Mouse (Mus musculus) stomach, embryonic 14.5 days (tissue): Measurements from ENCODE around the gene Arhgap32. TPM values are rescaled to one million over a fixed set of nuclear protein-coding genes. Genes with fewer than 3 reads are reported as not detected.

ENCODE experiments used
- ATAC-seq: fragments of 200-750 bp; cut with Nextera tagmentation; 2 replicates; pipeline ENCODE4 v1.8.0; 2017; ENCODE audit warnings: low read depth, moderate TSS enrichment; ENCODE audit not compliant: insufficient number of reproducible peaks, insufficient read depth, low FRiP score
- H3K27ac ChIP-seq: fragments of 300-500 bp; sonication (generic); 2 replicates; pipeline ENCODE4 v1.5.1; 2014; ENCODE audit warnings: mild to moderate bottlenecking, low read length, moderate library complexity, mixed read lengths
- H3K27me3 ChIP-seq: fragments of 300-500 bp; sonication (generic); 2 replicates; pipeline ENCODE4 v1.6.1; 2014; ENCODE audit warnings: low read length, control low read depth, mixed read lengths; ENCODE audit not compliant: control insufficient read depth, insufficient read depth
- H3K36me3 ChIP-seq: fragments of 300-500 bp; sonication (generic); 2 replicates; pipeline ENCODE4 v1.6.1; 2014; ENCODE audit warnings: mild to moderate bottlenecking, control low read depth, low read length, moderate library complexity, mixed read lengths; ENCODE audit not compliant: control insufficient read depth, insufficient read depth
- H3K4me1 ChIP-seq: fragments of 300-500 bp; sonication (generic); 2 replicates; pipeline ENCODE4 v1.6.1; 2014; ENCODE audit warnings: low read length, control low read depth, mixed read lengths; ENCODE audit not compliant: control insufficient read depth, insufficient read depth
- H3K4me2 ChIP-seq: fragments of 300-500 bp; sonication (generic); replicated peaks from 2 replicates; pipeline ENCODE4 v1.6.1; 2014; ENCODE audit warnings: low read depth, low read length, control low read depth
- H3K4me3 ChIP-seq: fragments of 300-500 bp; sonication (generic); 2 replicates; pipeline ENCODE4 v1.5.1; 2014; ENCODE audit warnings: low read depth, low read length, control low read depth
- H3K9ac ChIP-seq: fragments of 300-500 bp; sonication (generic); replicated peaks from 2 replicates; pipeline ENCODE4 v1.6.1; 2014; ENCODE audit warnings: low read depth, mild to moderate bottlenecking, control low read depth, low read length, moderate library complexity, mixed read lengths
- H3K9me3 ChIP-seq: fragments of 300-500 bp; sonication (generic); 2 replicates; pipeline ENCODE4 v1.6.1; 2016; ENCODE audit warnings: low read depth, low read length, control low read depth; ENCODE audit not compliant: control insufficient read depth
- WGBS: fragments of 180-500 bp; shearing (Covaris S2); extraction: QIAGEN DNeasy Blood & Tissue Kit; methylation state at CpG from one replicate; pipeline ENCODE4 v1.1.7; 2014; 5-methylcytosine and 5-hydroxymethylcytosine counted together
- microRNA-seq: library from miRNA; unstranded; fragments of <30 nt; microRNA quantifications from one replicate; pipeline ENCODE4, GENCODE M21; 2016
- polyA plus RNA-seq: library from polyadenylated mRNA; unstranded; fragments of >200 nt; fragmentation: Nextera tagmentation; extraction: Ambion mirVana; gene quantifications from 2 replicates; pipeline ENCODE4 v1.2.1, GENCODE M21; 2014

Gene Arhgap32
- polyA plus RNA-seq, 1 experiment from 2014 or later: 15.5 TPM

DNA sequence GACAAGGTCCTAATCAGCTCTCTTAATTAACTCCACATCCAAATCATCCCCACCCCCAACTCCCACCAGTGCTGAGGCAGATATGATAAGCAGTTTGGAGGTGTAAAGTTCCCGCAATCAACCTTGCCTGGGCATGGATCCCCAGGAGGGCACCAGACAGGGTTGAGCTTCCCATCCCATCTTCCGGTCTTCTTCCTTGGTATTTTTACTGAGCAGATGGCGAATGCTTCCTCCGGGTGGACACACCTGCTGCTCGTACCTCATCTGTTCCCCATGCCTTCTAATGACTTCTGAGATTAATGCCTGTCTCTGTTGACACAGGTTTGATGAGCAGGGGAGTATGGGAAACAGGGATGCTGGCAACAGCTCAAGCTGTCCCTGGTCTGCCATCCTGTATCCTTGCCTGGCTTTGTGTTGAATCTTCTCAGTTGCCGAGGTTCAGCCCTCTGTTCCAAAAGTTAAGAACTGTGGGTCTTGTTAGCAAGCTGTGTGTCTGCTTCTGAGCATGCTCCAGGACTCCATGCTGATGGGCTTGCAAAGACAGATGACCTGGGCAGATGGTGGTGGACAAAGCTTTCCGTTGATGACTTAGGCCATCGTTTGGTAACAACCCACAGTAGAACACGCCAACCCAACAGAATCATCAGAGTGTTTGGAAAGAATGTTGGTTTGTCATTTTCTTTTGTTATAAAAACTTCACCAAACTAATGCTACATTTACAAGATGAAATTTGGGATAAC is 179.3 kb downstream of the Arhgap32 start:
- no peak overlapping the region for H3K4me3 ChIP-seq
- 87% methylated on average over 9 of the region's 9 CpGs for WGBS
- no peaks in the 10 kb centered on the region for H3K4me1 ChIP-seq
- ATAC-seq: no peak
- no peak overlapping the region for H3K27ac ChIP-seq
- H3K4me2 ChIP-seq: no peak overlapping the region
- no peaks in the 10 kb centered on the region for H3K27me3 ChIP-seq
- no peaks in the 10 kb centered on the region for H3K36me3 ChIP-seq
- H3K9me3 ChIP-seq: no peaks in the 10 kb centered on the region
- H3K9ac ChIP-seq: no peak overlapping the region

DNA sequence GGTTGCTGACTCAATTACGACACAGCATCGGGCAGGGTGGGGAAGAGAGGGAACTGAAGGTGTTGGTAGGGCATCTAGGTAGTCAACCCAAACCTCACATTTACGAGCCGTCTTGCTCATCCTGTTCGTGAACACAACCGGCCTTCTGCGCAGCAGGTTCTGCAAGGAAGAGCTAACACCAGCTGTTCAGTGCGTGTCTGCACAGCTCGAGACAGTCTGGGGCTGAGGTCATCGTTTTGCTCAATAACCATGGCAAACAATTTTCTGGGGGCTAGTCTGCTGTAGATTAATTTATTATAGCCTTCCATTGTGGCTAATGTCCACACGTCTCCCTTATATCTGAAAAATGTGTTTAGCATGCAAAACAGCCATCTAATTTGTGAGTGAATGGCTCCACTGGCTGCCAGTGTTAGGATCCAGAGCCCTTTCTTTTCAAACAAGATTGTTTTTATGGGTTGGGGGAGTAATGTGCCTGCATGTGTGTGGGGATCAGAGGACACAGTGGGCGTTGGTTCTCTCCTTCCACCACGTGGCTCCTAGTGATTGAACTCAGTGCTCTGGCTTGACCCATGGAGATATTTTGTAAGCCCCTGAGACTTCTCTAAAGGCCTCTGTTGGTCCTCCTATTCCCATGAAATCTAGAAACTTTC is 186.7 kb downstream of the Arhgap32 start:
- Histone ChIP-seq H3K4me1 (no peaks in the 10 kb centered on the region), H3K27ac (no peak overlapping the region), H3K27me3 (no peaks in the 10 kb centered on the region), H3K9ac (no peak overlapping the region), H3K4me2 (no peak overlapping the region), H3K9me3 (no peaks in the 10 kb centered on the region), H3K4me3 (no peak overlapping the region), H3K36me3 (no peaks in the 10 kb centered on the region)
- 76% methylated on average over 13 of the region's 13 CpGs for WGBS
- ATAC-seq: no peak

- Histone ChIP-seq H3K4me3 (no peak overlapping the region), H3K9me3 (no peaks in the 10 kb centered on the region), H3K27ac (no peak overlapping the region), H3K4me1 (0 out of 2 replicates have a peak, but pooled peaks cover 6% of the 10 kb centered on the region), H3K36me3 (no peaks in the 10 kb centered on the region), H3K9ac (no peak overlapping the region), H3K4me2 (0 out of 2 replicates have a peak overlapping the region, but pooled peaks have one; percentile 15), H3K27me3 (no peaks in the 10 kb centered on the region)
- WGBS: 34% methylated on average over 14 of the region's 14 CpGs
- ATAC-seq: peak; percentile 58; the same call in 1 of the 2 replicates
Measured at GRCm38 (mm10) chr9:32311786-32312185, 195.8 kb downstream of the Arhgap32 start.

- Histone ChIP-seq H3K27ac (no peak overlapping the region), H3K36me3 (no peaks in the 10 kb centered on the region), H3K9ac (no peak overlapping the region), H3K4me1 (0 out of 2 replicates have a peak, but pooled peaks cover 6% of the 10 kb centered on the region), H3K4me2 (0 out of 2 replicates have a peak overlapping the region, but pooled peaks have one; percentile 15), H3K27me3 (no peaks in the 10 kb centered on the region), H3K4me3 (no peak overlapping the region), H3K9me3 (no peaks in the 10 kb centered on the region)
- ATAC-seq: no peak
- 55% methylated on average over 4 of the region's 4 CpGs for WGBS
Measured at GRCm38 (mm10) chr9:32312208-32312607, 196.3 kb downstream of the Arhgap32 start.

GRCm38 (mm10) chr9:32314071-32314470 is 198.1 kb downstream of the Arhgap32 start:
- Histone ChIP-seq H3K9me3 (no peaks in the 10 kb centered on the region), H3K9ac (no peak overlapping the region), H3K4me1 (0 out of 2 replicates have a peak, but pooled peaks cover 6% of the 10 kb centered on the region), H3K27ac (no peak overlapping the region), H3K4me3 (no peak overlapping the region), H3K4me2 (no peak overlapping the region), H3K36me3 (no peaks in the 10 kb centered on the region), H3K27me3 (no peaks in the 10 kb centered on the region)
- 73% methylated on average over 3 of the region's 3 CpGs for WGBS
- ATAC-seq: no peak

GRCm38 (mm10) chr9:32315999-32316398 is 200.1 kb downstream of the Arhgap32 start:
- H3K4me2 ChIP-seq: no peak overlapping the region
- no peak overlapping the region for H3K27ac ChIP-seq
- peaks cover 10% of the 10 kb centered on the region; the same call in 1 of the 2 replicates for H3K4me1 ChIP-seq
- WGBS: 90% methylated on average over 3 of the region's 3 CpGs
- no peaks in the 10 kb centered on the region for H3K36me3 ChIP-seq
- H3K27me3 ChIP-seq: no peaks in the 10 kb centered on the region
- H3K9me3 ChIP-seq: no peaks in the 10 kb centered on the region
- no peak overlapping the region for H3K9ac ChIP-seq
- no peak for ATAC-seq
- H3K4me3 ChIP-seq: no peak overlapping the region

Small RNA genes within 50 kb of the gene (microRNA-seq; reads per million reads assigned to microRNA genes)
- gene Gm44453: not detected

Other genes starting within 250 kb of the Arhgap32 start
- 0.45 and 0.76 TPM in 2 replicates for gene Barx2, start 202.7 kb upstream of the Arhgap32 start, polyA plus RNA-seq
- gene Kcnj5, start 228.2 kb downstream of the Arhgap32 start, polyA plus RNA-seq: 0.09 TPM in 1 of 2 replicates, not detected in the other